Mouse (Mus musculus) kidney, adult 2 months (tissue): ENCODE measurements around the gene Stx5a. TPM values are rescaled to one million over a fixed set of nuclear protein-coding genes. Genes with fewer than 3 reads are reported as not detected.

Experiments used
- DNase-seq: peaks from one replicate; pipeline ENCODE4 v3.0.0; 2021
- H3K27ac ChIP-seq: fragments of 200-500 bp; 2 replicates; pipeline ENCODE4 v1.5.1; 2012; ENCODE audit warnings: low read depth, low read length, control low read depth, inconsistent platforms; ENCODE audit not compliant: insufficient read depth
- H3K27me3 ChIP-seq: fragments of 200-500 bp; replicated peaks from 2 replicates; pipeline ENCODE4 v1.6.1; 2012; ENCODE audit warnings: mild to moderate bottlenecking, moderate library complexity, low read length, inconsistent platforms; ENCODE audit not compliant: control insufficient read depth, insufficient read depth
- H3K36me3 ChIP-seq: fragments of 200-500 bp; 2 replicates; pipeline ENCODE4 v1.6.1; 2012; ENCODE audit warnings: mild to moderate bottlenecking, moderate library complexity, low read length, inconsistent platforms; ENCODE audit not compliant: control insufficient read depth, insufficient read depth
- H3K4me1 ChIP-seq: fragments of 200-500 bp; 2 replicates; pipeline ENCODE4 v1.6.1; 2011; ENCODE audit warnings: low read length; ENCODE audit not compliant: control insufficient read depth, insufficient read depth
- H3K4me3 ChIP-seq: fragments of 200-500 bp; 2 replicates; pipeline ENCODE4 v1.5.1; 2011; ENCODE audit warnings: mild to moderate bottlenecking, low read depth, low read length, control low read depth; ENCODE audit not compliant: insufficient read depth
- CTCF ChIP-seq: fragments of 200-500 bp; conservative IDR thresholded peaks from 2 replicates; pipeline ENCODE4 v1.5.1; 2011; ENCODE audit warnings: low read depth, mild to moderate bottlenecking, control low read depth, low read length, moderate library complexity, mixed read lengths; ENCODE audit not compliant: insufficient read depth, insufficient read length
- POLR2A ChIP-seq: fragments of 200-500 bp; IDR thresholded peaks from one replicate; pipeline ENCODE4 v1.6.1; 2011; ENCODE audit warnings: low read depth, low read length, control low read depth
- WGBS: fragments of 180-500 bp; shearing (Covaris S2); methylation state at CpG from one replicate; pipeline ENCODE4 v1.1.7; 2018; 5-methylcytosine and 5-hydroxymethylcytosine counted together
- polyA plus RNA-seq: library from polyadenylated mRNA; depleted of rRNA; stranded (reverse); fragments of >200 nt; gene quantifications from 2 replicates; pipeline ENCODE4 v1.2.3, GENCODE M21; 2012; rRNA removed

Gene Stx5a
- polyA plus RNA-seq, 1 experiment, result 51.4 TPM

DNA sequence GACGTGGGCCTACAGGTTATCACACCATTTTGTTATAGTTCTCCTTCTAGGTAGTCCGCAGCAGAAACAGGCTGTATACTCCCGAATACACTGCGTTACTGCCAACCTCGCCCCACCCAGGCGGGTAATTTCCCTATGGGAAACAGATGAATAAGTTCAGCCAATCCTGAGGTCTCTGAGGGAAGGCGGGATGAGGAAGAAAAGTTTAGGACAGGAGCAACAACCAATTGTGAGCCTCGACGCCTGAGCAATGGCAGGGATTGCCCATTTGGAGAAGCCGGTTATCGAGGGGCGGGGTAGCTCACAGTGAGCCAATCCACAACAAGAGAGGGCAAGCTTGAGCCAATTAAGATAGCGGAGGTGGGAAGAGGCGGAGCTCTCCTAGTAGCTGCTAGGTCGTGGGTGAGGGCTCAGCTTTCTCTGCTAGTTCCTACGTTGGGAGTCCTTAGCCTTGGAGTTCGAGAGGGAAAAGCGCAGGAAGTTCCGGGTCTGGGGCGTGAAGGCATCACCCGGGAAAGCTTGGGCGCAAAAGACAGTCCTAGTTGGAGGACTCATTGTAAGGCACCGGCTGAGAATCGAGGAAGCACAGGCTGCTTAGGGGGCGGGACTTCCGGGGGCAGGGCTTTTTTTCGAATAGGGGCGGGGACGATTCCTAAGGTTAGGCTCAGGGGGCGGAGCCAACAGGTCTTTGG, 61.1 kb downstream of the Stx5a start, which contains the start of gene Zbtb3:
Zbtb3 (plus strand) TSS at position 426 of the 692 bp plus-strand sequence.
- WGBS, result under 1% methylated on average over 30 of the region's 30 CpGs
- peak within 1 kb of the TSS; percentile 40; the same call in 1 of the 2 replicates for H3K27ac ChIP-seq
- TF ChIP-seq CTCF, result no peak
- no peak for TF ChIP-seq POLR2A
- peak within 1 kb of the TSS; percentile 55 for H3K4me3 ChIP-seq
- H3K4me1 ChIP-seq, result no peaks in the 10 kb centered on the region; the same call in 1 of the 2 replicates
- DNase-seq, result peak; percentile 99
- H3K27me3 ChIP-seq, result no peaks in the 10 kb centered on the region
- H3K36me3 ChIP-seq, result no peaks in the 10 kb centered on the region

DNA sequence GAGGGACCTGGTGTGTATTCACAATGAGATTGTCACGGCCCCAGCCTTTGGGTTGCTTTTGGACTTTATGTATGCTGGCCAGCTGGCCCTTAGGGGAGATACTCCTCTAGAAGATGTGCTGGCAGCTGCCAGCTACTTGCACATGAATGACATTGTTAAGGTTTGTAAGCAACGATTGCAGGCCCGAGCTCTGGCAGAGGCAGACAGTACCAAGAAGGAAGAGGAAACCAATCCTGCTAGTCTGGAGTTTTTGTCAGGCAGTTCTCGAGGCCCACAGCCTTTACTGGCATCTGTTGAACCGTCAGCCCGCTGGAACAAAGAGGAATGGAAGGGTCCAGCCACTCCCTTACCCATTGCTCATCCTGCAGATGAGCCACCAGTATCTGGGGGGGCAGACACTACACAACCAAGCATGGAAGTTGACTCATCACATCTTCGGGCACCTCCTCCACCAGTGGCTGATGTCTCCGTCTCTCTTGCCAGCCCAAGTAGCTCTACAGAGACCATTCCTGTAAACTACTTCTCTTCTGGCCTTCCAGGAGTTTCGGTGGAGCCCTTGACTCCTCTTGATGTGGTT, 62.1 kb downstream of the Stx5a start:
- 92% methylated on average over 9 of the region's 9 CpGs for WGBS
- TF ChIP-seq POLR2A (no peak), CTCF (no peak)
- no peak overlapping the region for H3K4me3 ChIP-seq
- no peak overlapping the region for H3K27ac ChIP-seq
- H3K36me3 ChIP-seq, result no peaks in the 10 kb centered on the region
- no peaks in the 10 kb centered on the region; the same call in 1 of the 2 replicates for H3K4me1 ChIP-seq
- H3K27me3 ChIP-seq, result no peaks in the 10 kb centered on the region
- no peak for DNase-seq

DNA sequence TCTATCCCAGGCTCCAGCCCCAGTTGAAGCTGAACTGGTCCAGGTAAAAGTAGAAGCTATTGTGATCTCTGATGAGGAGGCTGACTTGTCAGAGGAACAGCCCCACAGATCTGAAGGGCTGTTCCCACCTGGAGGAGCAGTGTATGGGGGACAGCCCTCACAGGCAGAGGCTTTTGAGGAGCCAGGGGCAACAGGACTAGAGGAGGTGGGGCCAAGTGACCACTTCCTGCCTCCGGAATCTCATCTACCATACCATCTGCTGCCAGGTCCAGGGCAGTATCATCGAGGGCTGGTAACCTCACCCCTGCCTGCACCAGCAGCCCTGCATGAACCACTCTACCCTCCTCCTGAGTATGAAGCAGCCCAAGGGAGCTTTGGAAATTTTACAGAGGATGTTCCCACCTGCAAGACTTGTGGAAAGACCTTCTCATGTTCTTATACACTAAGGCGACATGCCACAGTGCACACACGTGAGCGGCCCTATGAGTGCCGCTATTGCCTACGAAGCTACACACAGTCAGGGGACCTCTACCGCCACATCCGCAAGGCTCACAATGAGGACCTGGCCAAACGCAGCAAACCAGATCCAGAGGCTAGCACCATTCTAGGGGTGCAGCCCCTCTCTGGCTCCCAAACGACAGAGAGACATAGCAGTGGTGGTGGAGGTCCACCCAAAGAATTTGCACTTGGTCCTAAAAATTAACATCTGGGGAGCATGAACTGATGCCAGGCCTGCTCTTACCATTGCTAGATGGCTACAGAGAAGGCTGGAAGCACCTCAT, 62.9 kb downstream of the Stx5a start:
- Histone ChIP-seq H3K4me3 (no peak overlapping the region), H3K36me3 (no peaks in the 10 kb centered on the region), H3K27me3 (no peaks in the 10 kb centered on the region), H3K4me1 (no peaks in the 10 kb centered on the region), H3K27ac (no peak overlapping the region)
- TF ChIP-seq POLR2A, result no peak
- no peak for TF ChIP-seq CTCF
- 88% methylated on average over 11 of the region's 11 CpGs for WGBS
- no peak for DNase-seq

Other genes starting within 250 kb of the Stx5a start
- gene Slc22a8, start 150.2 kb upstream of the Stx5a start, polyA plus RNA-seq, result 526 and 582 TPM in 2 replicates
- gene Slc22a6, start 123.4 kb upstream of the Stx5a start, polyA plus RNA-seq, result 355 and 358 TPM in 2 replicates
- gene Chrm1, start 77.6 kb upstream of the Stx5a start, polyA plus RNA-seq, result 0.53 and 0.62 TPM in 2 replicates
- gene Slc3a2, start 18.0 kb upstream of the Stx5a start, polyA plus RNA-seq, result 560 and 573 TPM in 2 replicates
- gene Wdr74, start 5.6 kb upstream of the Stx5a start, polyA plus RNA-seq, result 28.2 and 29.3 TPM in 2 replicates
- 0.39 TPM in 1 of 2 replicates, not detected in the other for gene 1700092M07Rik, start 695 bp upstream of the Stx5a start, polyA plus RNA-seq
- 84.0 and 89.7 TPM in 2 replicates for gene Nxf1, start 15.7 kb downstream of the Stx5a start, polyA plus RNA-seq
- gene Tmem223, start 29.6 kb downstream of the Stx5a start, polyA plus RNA-seq, result 238 and 291 TPM in 2 replicates
- gene Tmem179b, start 33.1 kb downstream of the Stx5a start, polyA plus RNA-seq, result 105 and 110 TPM in 2 replicates
- gene Taf6l, start 45.0 kb downstream of the Stx5a start, polyA plus RNA-seq, result 10.4 and 12.1 TPM in 2 replicates
- gene Polr2g, start 57.2 kb downstream of the Stx5a start, polyA plus RNA-seq, result 60.7 and 72.9 TPM in 2 replicates
- gene Zbtb3, start 61.1 kb downstream of the Stx5a start, polyA plus RNA-seq, result 1.4 and 1.6 TPM in 2 replicates
- gene Ttc9c, start 77.9 kb downstream of the Stx5a start, polyA plus RNA-seq, result 15.4 and 18.7 TPM in 2 replicates
- 19.3 and 25.5 TPM in 2 replicates for gene Hnrnpul2, start 78.6 kb downstream of the Stx5a start, polyA plus RNA-seq
- gene AC129217.1, start 88.4 kb downstream of the Stx5a start, polyA plus RNA-seq, result 3.5 TPM in 1 of 2 replicates, not detected in the other
- 204 and 214 TPM in 2 replicates for gene Bscl2, start 96.1 kb downstream of the Stx5a start, polyA plus RNA-seq
- gene Gng3, start 97.8 kb downstream of the Stx5a start, polyA plus RNA-seq, result 0.29 and 0.83 TPM in 2 replicates
- 0.87 and 1.5 TPM in 2 replicates for gene Lrrn4cl, start 109.4 kb downstream of the Stx5a start, polyA plus RNA-seq
- gene Ubxn1, start 130.1 kb downstream of the Stx5a start, polyA plus RNA-seq, result 121 and 133 TPM in 2 replicates
- 49.4 and 74.7 TPM in 2 replicates for gene Uqcc3, start 139.5 kb downstream of the Stx5a start, polyA plus RNA-seq
- gene Lbhd1, start 142.3 kb downstream of the Stx5a start, polyA plus RNA-seq, result 1.6 and 2.2 TPM in 2 replicates
- gene Gm49403, start 142.5 kb downstream of the Stx5a start, polyA plus RNA-seq, result not detected in 2 replicates
- 21.7 and 23.9 TPM in 2 replicates for gene 1810009A15Rik, start 147.4 kb downstream of the Stx5a start, polyA plus RNA-seq
- not detected in 2 replicates for gene Gm49416, start 147.5 kb downstream of the Stx5a start, polyA plus RNA-seq
- gene Ints5, start 151.6 kb downstream of the Stx5a start, polyA plus RNA-seq, result 16.7 and 18.9 TPM in 2 replicates
- 130 and 136 TPM in 2 replicates for gene Ganab, start 156.7 kb downstream of the Stx5a start, polyA plus RNA-seq
- 105 and 125 TPM in 2 replicates for gene B3gat3, start 179.0 kb downstream of the Stx5a start, polyA plus RNA-seq
- gene Rom1, start 187.9 kb downstream of the Stx5a start, polyA plus RNA-seq, result 12.0 and 13.9 TPM in 2 replicates
- 35.1 and 35.7 TPM in 2 replicates for gene Eml3, start 188.1 kb downstream of the Stx5a start, polyA plus RNA-seq
- gene Mta2, start 200.5 kb downstream of the Stx5a start, polyA plus RNA-seq, result 16.9 and 19.8 TPM in 2 replicates
- gene Tut1, start 212.4 kb downstream of the Stx5a start, polyA plus RNA-seq, result 14.1 and 14.3 TPM in 2 replicates
- gene Eef1g, start 225.6 kb downstream of the Stx5a start, polyA plus RNA-seq, result 203 and 236 TPM in 2 replicates
- 11.9 TPM in 2 replicates for gene Ahnak, start 247.9 kb downstream of the Stx5a start, polyA plus RNA-seq